Mouse (Mus musculus): Measurements from ENCODE around the gene Tacr2.

DNA sequence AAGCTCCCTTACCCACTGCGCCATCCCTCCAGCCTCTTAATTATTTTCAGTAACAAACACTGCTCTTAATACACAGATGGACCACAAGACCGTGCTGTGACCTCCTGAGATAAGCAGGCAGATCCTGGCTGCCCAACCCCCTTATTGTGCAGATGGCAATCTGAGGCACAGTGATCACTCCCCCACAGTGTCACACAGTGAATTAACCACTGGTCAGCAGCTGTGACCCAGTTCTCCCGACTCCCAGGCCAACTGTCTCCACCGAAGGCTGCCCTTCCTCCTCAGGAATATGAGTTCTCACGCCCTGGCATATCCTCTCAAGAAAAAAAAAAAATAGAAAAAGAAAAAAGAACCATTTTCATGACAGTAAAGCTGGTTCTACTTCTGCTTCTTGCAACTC is 35.6 kb upstream of the Tacr2 start:
- TF ChIP-seq CTCF (IDR thresholded peaks at IDR 0.05; ENCODE audit: extremely low read depth, insufficient read length, insufficient replicate concordance, low read depth, low read length) (no peak), POLR2A (IDR thresholded peaks at IDR 0.05; ENCODE audit: low read depth, low read length) (no peak)

All from small intestine, adult 2 months (tissue).